ENCODE assay signal across 24 mouse cellular contexts in the genomic region with DNA sequence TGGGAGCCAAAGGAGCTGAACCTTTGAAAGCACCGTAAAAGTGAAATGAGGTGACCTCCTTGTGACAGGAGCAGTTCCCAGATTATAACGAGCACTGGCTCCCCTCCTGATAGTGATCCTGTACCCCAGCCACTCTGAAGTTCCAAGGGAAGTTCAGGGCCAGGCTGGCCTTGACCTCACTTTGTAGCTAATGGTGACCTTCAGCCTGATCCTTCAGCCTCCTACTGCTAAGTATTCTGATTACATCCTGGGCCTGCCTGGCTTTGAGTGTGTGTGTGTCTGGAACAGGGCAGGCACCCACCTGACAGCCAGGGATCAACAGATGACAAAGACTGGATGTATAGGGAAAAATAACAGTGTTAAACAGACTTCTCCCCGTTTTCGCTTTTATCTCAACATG. TPM values are rescaled to one million over a fixed set of nuclear protein-coding genes. Genes with fewer than 3 reads are reported as not detected.
DNase-seq lines count a peak whose midpoint lies in the region; ATAC-seq and TF ChIP-seq lines count a peak whose summit lies in the region.
"Had no signal": no experiment of that assay in that cellular context is flagged by ENCODE, and none has a peak within 500 bp of the region (broad histone marks: within the 10 kb centered on the region; RNA-seq: fewer than 3 reads in every experiment).

No protein-coding gene starts in this region.

- DNase-seq in embryo, embryonic 10 days (ENCODE audit: low spot score), result peak; percentile 27
- no peak for DNase-seq in embryo, embryonic 11 days
- DNase-seq in heart, adult 11 months, result no peak
- DNase-seq in ES-CJ7 (ENCODE audit: low read depth, low spot score) (peak; percentile 72), ZHBTc4 (ENCODE audit: low read depth, low spot score) (peak; percentile 59)
- no peak for DNase-seq in lung, adult 2 months
- DNase-seq: cerebellum, adult 8-10 months; kidney, postnatal 25 days; layer of hippocampus, postnatal 36 days; lung, adult 18-20 months; lung, postnatal 14 days; right cerebral cortex, adult 18-20 months; right cerebral cortex, postnatal 4 days; thymus, adult 18-20 months; thymus, postnatal 36 days had no signal

- ATAC-seq in heart, embryonic 13.5 days (ENCODE audit: extremely low read depth, insufficient number of reproducible peaks, low FRiP score, low TSS enrichment), result no peak
- ATAC-seq: forebrain, embryonic 15.5 days; hindbrain, postnatal 0 days; intestine, embryonic 16.5 days had no signal

- 0 out of 2 replicates have a peak overlapping the region, but pooled peaks have one; percentile 44 for H3K9ac ChIP-seq in heart, embryonic 13.5 days
- H3K9ac ChIP-seq: forebrain, embryonic 15.5 days; midbrain, embryonic 12.5 days; neural tube, embryonic 15.5 days had no signal

- peak overlapping the region; percentile 2; the same call in 1 of the 2 replicates for H3K27ac ChIP-seq in heart, embryonic 13.5 days (replicated peaks)
- H3K27ac ChIP-seq: embryonic facial prominence, embryonic 10.5 days; forebrain, embryonic 15.5 days; hindbrain, embryonic 10.5 days; hindbrain, postnatal 0 days; layer of hippocampus, adult 2 months; midbrain, embryonic 12.5 days; neural tube, embryonic 15.5 days had no signal

- no peak for TF ChIP-seq POLR2A in lung, adult 2 months (IDR thresholded peaks at IDR 0.05; ENCODE audit: borderline replicate concordance, extremely low read depth, low read depth, low read length)

- WGBS in heart, embryonic 13.5 days, result 66% methylated on average over 4 of the region's 4 CpGs
- WGBS in lung, adult 2 months, result 77% methylated on average over 4 of the region's 4 CpGs

- H3K4me1 ChIP-seq in heart, embryonic 13.5 days, result peaks cover 49% of the 10 kb centered on the region
- no peaks in the 10 kb centered on the region for H3K4me1 ChIP-seq in lung, adult 2 months (ENCODE audit: control insufficient read depth, insufficient read depth, low read length)

- H3K27me3 ChIP-seq in heart, embryonic 13.5 days (replicated peaks), result no peaks in the 10 kb centered on the region
- H3K27me3 ChIP-seq: forebrain, embryonic 15.5 days; neural tube, embryonic 15.5 days had no signal

- no peak for TF ChIP-seq CTCF in lung, adult 2 months (IDR thresholded peaks at IDR 0.05; ENCODE audit: insufficient read depth, low read length)

- no peaks in the 10 kb centered on the region for H3K9me3 ChIP-seq in heart, embryonic 13.5 days
- H3K9me3 ChIP-seq: embryonic facial prominence, embryonic 10.5 days; forebrain, embryonic 15.5 days; hindbrain, embryonic 10.5 days; midbrain, embryonic 12.5 days; neural tube, embryonic 15.5 days had no signal

- peaks cover 7% of the 10 kb centered on the region; the same call in 1 of the 2 replicates for H3K36me3 ChIP-seq in heart, embryonic 13.5 days
- H3K36me3 ChIP-seq: midbrain, embryonic 12.5 days had no signal

- H3K4me3 ChIP-seq in heart, embryonic 13.5 days, result no peak overlapping the region
- no peak overlapping the region for H3K4me3 ChIP-seq in lung, adult 2 months (replicated peaks; ENCODE audit: extremely low read depth, low read depth, low read length)
- H3K4me3 ChIP-seq: embryonic facial prominence, embryonic 10.5 days; forebrain, embryonic 15.5 days; hindbrain, embryonic 10.5 days; layer of hippocampus, adult 2 months; midbrain, embryonic 12.5 days; neural tube, embryonic 15.5 days had no signal

- H3K4me2 ChIP-seq in heart, embryonic 13.5 days, result no peak overlapping the region
- H3K4me2 ChIP-seq: forebrain, embryonic 15.5 days; midbrain, embryonic 12.5 days; neural tube, embryonic 15.5 days had no signal

RNA-seq across cellular contexts. Expression of a gene that starts 3.6 kb away (rescaled TPM):
- polyA plus RNA-seq in heart, embryonic 13.5 days (2015; fragmentation: Nextera tagmentation; extraction: Ambion mirVana), result 23.3 TPM in 2 replicates
- 10.1 and 19.5 TPM in 2 replicates for polyA plus RNA-seq in lung, adult 2 months (2012; rRNA removed)

RNA-seq across cellular contexts. Expression of a gene that starts 36.4 kb away (rescaled TPM):
- 18.8 and 23.1 TPM in 2 replicates for polyA plus RNA-seq in heart, embryonic 13.5 days (2015; fragmentation: Nextera tagmentation; extraction: Ambion mirVana)
- polyA plus RNA-seq in lung, adult 2 months (2012; rRNA removed), result 0.69 and 1.2 TPM in 2 replicates

Comparison
In these comparisons a context has a peak if more than half of its experiments do, and no peak if none do; other contexts are left out.
1. DNase-seq: peak in embryo, embryonic 10 days (single experiment), ES-CJ7 (single experiment) and ZHBTc4 (single experiment); none in embryo, embryonic 11 days (single experiment), heart, adult 11 months (single experiment) and lung, adult 2 months (single experiment).